Mouse (Mus musculus) neural tube, embryonic 10.5 days (tissue): Measurements from ENCODE around the gene Eif2b4.
"Not testable (repeated sequence)": the region's sequence is repeated elsewhere in the genome, so short reads cannot be mapped to it uniquely, and the experiment has no call there.

Experiments
- DNase-seq: peaks from one replicate; pipeline ENCODE4 v3.0.0-alpha.2; 2017; ENCODE audit warnings: low spot score; ENCODE audit errors: extremely low spot score

Gene Eif2b4

DNA sequence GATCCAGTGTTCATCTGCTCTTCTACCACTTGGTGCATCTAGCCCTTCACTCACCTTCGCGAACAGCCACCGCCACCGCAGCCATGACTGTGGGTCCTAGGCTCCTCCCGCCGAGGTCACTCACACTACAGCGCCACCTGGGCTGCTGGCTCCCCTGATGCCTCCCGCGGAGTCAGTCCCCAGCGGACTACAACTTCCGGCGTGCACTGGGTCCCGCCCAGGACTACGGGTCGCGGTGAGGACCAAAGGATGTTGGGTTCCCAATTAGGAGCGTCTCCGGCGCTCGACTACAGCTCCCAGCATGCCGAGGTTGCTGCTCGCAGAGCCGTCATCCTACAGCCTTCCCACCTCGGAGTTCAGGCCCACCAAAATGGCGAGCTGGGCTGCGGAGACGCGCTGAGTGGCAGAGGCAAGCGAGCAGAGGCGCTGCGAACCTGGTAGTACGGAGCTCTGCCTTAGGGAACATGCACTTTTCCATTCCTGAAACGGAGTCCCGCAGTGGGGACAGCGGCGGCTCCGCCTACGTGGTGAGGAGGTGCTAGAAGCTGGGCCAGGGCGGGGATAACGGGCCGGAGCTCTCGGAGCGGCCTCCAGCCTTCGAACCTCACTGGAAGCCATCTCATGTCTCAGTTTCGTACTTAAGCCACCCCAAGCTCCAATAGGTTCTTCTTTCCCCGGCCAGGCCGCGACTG lies at the start of gene Eif2b4, which contains the start of gene Snx17:
Eif2b4 (minus strand) TSS at position 492 of the 692 bp plus-strand sequence.
Snx17 (plus strand) TSS at position 289 of the 692 bp plus-strand sequence.
- peak; percentile 100 for DNase-seq

DNA sequence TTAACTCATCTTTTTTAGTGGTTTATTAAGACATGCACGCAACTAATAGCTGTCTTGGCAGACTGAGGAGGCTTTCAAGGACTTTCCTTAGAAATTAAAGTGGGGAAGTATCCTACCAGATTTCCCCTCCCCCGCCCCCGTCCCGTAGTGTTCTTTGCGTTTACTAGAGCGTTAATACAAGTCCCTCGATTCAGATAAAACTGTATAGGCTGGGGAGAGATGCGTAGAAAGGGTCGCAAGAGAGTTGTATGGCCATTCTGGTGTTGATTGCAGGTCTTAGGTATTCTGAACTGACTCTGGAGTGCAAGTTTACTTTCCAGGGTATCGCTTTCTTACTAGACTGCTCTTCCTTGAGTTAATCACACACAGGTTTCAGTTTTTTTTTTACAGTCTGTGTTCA lies 49.0 kb upstream of the Eif2b4 start:
- DNase-seq: no peak

DNA sequence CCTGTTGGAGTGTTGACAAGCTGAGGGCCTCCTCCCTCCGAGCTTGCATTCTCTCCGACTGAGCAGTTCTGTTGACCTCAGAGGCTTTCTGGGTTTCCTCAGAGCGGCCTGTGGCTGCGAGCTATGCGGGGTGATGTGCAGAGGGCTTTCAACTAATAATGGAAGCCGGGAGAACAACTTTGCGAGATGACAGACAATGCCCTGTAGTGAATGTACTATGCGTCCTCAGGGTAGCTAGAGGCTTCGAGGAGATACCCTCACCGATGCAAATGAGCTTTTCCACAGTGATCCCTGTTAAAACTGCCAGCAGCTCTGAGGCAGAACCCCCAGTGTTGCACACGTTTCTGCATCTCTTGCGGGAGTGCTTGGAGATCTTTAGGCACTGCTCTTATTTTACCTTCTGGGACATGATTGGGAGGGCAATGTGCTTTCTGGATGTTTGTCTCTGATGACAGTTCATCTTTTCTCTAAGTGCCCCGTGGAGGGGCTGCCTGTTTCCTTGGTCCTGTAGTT lies 48.3 kb upstream of the Eif2b4 start:
- DNase-seq: no peak

DNA sequence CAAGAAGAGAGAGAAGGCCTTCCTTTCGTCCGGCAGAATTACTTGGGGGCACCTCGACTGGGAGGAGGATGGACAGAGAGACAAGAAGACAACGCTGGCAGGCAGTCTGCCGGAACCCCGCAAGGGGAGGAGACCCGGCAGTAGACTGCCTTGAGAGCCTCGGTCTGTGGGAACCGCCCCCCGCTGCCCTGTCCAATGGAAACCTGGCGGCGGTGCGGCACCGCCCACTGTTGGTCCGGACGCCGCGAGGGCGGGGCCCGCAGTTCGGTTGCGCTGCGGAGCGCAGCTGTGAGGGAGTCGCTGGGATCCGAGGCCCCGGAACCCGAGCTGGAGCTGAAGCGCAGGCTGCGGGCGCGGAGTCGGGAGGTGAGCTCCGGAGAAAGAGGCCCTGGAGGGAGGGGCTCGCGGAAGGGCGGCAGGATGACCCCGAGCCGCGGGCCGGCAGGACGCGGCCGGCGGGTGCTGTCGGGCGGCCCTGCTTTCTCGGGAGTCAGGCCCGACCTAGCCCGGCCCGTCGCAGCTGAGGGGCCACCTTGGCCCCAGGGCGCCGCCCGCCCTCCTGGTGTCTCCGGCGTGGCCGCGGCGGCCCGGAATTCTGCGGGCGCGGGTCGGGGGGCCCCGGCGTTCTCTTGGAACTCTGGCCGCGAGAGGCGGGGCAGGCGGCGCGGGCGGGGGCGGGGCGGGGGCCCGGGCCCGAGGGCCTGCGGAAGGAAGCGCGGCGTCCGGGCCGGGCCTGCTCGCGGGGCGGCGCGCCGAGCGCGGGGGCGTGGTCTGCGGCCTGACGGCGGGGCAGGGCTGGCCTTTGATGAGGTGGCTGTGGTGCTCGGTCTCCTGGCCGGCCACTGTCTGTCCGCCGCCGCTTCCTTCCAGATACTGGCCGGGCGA lies 47.6 kb upstream of the Eif2b4 start, which contains the start of the genes Nrbp1 and Gm9970:
Nrbp1 (plus strand) TSS at position 228 of the 885 bp plus-strand sequence.
Gm9970 (minus strand) TSS at position 596 of the 885 bp plus-strand sequence.
- DNase-seq: peak; percentile 93

DNA sequence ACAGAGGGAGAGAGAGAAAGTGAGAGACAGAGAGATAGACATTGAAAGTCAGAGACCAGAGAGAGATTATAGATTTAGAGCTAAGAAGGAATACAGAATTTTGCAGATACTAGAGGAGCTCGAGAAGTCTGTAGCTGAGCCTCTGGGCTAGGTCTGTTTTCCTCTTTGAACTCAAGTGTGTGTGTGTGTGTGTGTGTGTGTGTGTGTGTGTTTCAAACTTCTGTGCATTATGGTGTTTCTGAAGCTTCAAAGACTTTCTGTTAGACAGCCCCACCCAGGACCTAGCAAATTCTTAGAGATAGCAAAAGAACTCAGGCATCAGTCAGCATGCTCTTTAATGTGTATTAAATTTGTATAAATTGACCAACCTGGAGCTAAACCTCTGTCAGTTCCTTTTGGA lies 33.4 kb upstream of the Eif2b4 start:
- no peak for DNase-seq

DNA sequence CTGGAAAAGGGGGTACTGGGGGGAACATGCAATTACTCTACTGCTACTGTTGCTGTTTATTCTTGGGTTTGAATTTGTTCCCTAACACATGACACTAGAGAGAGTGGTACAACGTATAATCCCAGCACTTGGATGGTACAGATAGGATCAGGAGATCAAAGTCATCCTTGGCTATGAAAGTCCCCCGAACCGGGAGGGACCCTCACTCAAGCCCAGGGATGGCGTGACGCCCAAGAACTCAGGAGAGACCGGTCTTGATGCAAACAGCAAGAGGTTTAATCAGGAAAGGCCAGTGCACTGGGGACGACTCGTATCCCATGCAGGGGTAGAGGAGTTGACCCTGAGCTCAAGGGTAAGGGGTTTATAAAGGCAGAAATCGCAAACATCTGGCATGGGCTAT lies 29.5 kb upstream of the Eif2b4 start:
- DNase-seq: no peak

DNA sequence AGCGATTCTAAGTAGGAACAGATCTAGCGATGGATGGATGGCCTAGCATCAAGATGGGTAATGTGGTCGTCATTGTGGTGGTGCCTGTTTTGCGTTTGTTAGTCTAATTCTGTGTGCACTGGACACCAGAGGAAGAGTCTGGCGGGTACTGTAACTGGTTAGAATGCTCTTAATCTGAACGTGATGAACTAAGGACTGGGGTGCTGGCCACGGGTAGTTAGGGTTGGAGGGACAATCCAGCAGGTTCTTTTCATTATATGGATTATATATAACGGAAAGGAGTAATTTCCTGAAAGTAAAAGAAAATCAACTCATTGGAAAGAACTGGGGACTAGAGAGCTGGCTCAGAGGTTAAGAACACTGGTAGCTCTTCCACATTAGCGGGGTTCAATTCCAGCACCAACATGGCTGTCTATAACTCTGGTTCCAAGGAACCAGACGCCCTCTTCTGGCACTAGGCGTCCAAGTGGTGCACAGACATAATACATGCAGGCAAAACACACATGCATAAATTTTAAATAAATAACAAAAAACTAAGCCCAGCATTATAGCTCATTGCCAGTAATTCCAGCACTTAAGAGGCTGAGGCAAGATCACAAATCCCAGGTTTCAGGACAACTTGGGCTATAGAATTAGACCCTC lies 28.2 kb upstream of the Eif2b4 start:
- DNase-seq: peak; percentile 30

DNA sequence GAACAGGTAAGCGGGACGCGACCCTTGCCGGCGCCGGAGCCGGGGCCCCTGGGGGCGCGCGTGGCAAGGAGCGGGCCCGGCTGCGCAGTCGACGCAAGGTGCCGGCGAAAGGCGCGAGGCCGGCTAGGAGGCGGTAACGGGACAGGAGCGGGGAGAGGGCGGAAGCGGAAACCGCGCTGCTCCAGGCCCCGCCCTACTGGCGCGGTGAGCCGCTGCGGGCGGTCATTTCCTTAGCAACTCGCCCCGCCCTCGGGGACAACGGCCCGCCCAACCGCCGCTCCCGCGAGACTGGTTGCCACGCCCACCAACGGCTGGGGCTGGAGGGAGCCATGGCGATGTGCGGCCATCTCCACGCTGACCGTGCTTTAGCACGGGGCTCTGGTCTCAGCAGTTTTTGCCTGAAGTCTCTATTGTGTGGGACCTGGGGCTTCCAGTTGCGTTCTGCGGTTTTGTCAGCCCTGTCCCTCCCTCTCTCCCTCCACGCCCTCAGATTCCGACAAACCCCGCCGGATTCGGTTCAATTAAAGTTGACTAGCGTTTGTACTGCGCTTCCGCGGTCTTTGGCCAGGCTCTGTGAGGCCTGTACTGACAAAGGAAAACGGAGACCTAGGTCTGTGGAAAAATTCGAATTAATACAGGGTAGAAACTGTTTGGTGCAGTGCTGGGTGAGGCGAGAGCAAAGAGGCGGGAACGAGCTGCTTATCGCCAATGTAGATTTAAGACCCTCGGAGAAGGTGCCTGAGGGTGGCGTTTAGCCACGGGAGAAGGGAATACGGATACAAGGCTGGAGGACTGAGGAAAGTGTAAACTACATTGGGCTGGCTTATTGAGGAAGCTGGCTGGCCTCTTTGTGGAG lies 27.4 kb upstream of the Eif2b4 start, which contains the start of gene Ppm1g:
Ppm1g (minus strand) TSS at position 240 of the 856 bp plus-strand sequence.
- peak; percentile 98 for DNase-seq

DNA sequence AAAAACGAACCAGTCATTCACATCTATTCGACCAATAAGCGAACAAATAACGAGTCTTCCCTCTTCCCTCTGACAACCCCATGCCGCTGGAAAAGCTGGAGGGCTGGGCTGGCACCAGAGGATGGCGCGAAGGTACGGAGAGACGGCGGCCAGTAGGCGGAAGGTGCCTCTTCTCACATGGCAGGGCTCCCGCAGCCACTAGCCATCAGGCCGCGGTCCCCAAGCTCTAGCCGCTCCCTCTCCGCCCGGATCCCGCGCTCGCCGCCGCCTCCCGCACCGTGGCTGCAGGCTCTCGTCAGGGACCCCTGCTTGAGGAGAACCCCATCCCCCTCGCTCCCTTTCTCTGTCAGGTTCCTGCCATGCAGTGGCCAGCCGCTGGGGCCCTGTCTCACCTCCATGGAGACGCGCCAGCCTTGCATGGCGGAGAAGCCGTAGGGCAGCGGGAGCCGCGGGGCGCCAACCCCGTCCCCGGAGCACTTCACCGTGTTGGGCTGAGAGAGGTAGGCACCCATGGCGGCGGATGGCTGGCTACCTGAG lies 26.7 kb upstream of the Eif2b4 start:
- no peak for DNase-seq

DNA sequence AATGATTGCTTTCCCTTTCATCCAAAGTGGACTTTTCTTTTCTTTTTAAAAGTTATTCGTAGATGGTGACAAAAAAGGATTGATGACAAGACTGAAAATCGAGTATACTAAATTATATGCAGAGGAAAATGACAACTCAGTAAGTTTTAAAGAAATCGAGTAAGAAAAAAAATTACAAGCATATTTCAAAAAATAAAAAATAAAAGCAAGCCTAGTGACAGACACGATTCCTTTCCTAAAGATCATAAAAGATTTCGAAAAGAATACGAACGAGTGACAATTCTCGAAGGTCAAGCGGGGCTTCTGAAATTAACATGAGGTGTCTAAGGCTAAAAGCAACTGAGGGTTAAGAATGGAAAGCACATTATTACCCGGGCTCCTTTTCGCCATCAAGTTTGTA lies 26.2 kb upstream of the Eif2b4 start:
- DNase-seq: no peak

DNA sequence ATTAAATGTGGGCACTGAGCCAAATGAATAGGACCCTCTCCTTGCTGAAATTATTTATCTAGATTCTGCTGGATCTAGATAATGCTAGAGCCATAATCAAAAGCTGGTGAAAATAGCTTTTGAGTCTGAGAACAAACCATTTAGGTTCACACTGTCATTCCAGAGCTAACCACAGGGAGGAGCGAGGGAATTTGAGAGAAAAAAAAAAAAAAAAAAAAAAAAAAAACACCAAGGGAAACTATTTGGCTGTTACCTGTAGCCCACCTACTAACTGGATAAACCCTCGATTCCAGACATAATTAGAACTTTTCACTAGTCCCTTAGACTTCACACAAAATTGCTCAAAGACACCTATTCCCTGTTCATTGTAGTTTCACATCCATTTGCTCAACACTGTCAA lies 25.8 kb upstream of the Eif2b4 start:
- no peak for DNase-seq

DNA sequence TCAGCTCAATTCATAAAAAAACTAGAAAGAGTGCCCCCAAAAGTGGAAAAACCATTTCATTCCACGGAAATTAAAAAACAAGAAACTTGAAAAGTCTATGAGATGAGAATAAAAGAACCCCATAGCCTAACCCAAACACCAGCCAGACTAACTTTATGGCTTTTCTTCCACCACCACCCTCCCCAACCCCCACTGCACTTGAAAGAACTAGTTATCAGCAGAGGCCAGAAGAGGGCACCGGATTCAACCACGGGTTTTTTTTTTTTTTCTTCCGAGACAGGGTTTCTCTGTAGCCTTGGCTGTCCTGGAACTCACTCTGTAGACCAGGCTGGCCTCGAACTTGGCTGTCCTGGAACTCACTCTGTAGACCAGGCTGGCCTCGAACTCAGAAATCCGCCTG lies 25.1 kb upstream of the Eif2b4 start:
- no peak for DNase-seq

DNA sequence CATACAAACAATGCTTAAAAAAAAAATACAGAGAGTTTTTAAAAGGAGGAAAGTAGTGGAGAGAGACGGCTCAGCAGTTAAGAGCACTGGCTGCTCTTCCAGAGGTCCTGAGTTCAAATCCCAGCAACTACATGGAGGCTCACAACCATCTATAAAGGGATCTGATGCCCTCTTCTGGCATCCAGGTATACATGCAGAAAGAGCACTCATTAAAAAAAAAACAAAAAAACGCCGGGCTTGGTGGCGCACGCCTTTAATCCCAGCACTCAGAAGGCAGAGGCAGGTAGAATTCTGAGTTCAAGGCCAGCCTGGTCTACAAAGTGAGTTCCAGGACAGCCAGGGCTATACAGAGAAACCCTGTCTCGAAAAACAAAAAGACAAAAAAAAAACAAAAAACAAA lies 23.3 kb upstream of the Eif2b4 start:
- DNase-seq: not testable (repeated sequence)

DNA sequence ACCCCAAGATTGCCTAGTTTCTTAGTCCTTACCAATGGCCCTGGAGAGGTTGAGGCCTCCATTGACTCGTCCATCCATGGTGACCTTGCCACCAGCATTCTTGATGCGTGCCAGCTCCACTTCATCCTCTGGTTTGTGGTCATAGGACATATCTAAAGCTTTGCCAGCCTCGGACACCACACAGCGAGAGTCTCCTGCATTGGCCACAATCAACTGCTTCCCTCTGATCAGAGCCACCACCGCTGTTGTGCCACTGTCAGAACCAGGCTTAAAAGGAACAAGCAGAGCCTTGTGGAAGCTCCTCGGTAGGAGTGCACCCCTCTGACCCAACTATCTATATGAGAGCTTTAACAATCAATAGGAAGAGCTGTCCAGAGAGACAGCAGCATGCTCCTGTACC lies 11.2 kb upstream of the Eif2b4 start:
- DNase-seq: no peak

DNA sequence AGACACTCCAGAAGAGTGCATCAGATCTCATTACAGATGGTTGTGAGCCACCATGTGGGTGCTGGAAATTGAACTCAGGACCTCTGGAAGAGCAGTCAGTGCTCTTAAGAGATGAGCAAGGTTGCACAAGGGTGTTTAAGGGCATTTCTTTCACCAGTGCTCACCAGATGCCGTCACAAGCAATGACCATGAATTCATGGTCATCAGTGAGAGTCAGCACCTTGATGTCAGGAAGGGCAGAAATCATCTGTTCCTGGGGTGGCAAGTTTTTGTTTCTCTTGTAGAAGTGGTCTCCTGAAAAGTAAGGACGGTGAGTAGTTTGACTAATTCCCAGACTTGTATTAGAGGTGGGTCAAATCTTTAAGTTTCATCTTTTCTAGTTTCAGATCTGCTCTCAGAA lies 10.6 kb upstream of the Eif2b4 start:
- no peak for DNase-seq

DNA sequence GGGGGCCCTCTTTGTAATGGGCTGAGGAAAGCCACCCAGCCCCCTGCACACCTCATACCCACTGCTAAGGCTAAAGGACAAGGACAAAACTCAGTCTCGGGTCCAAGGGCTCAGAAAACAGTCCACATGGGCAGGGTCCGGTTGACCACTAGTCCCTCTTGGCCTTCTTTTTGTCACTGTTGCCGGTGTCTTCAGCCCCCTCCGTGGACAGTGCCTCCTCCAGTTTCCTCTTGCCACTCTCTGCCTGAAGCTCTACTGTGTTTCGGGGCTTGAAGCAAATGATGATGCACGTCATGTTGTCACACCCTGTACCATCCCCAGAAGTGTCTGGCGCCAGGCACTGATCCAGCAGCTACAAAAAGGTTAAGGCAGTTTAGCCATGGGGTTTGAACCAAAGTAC lies 9.7 kb upstream of the Eif2b4 start:
- no peak for DNase-seq

DNA sequence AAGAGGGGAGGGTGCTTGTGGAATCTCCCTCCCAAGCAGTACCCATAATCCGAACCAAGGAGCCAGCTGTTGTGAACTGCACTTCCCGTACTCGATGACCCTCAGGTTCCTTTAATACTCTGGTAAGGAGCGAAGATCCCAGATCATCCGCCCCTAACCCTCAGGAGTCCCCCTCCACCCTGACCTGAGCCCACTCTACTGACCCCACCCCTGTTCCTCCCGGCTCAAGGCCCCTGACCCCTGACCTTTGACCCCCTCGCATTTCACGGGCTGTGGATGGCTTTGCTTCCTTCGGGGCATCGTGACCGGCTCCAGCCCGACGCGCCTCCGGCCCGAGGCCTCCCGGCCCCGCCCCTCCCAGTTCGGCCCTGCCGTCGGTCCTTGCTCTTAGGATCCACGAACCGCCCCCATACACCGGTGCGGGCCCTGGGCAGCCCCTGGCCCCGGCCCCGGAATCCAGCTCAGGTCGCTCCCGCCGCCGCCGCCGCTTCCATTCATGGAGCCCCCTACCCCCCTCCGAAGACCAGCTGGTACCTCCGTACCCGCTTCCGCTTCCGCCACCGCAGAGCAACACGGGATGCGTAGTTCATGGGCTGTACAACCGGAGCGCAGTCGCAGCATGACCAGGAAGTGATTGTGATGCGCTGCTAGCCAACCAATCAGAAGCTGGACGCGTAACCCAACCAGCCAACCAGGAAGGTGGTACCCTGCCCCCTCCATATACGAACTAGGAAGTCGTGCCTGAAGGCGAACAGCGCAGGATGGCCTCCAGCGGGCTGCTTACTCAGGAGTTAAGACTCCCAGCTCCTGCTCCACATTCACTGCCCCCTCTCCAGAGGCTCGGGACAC lies 8.7 kb upstream of the Eif2b4 start, which contains the start of gene Zfp513:
Zfp513 (minus strand) TSS at position 562 of the 849 bp plus-strand sequence.
- peak; percentile 96 for DNase-seq

DNA sequence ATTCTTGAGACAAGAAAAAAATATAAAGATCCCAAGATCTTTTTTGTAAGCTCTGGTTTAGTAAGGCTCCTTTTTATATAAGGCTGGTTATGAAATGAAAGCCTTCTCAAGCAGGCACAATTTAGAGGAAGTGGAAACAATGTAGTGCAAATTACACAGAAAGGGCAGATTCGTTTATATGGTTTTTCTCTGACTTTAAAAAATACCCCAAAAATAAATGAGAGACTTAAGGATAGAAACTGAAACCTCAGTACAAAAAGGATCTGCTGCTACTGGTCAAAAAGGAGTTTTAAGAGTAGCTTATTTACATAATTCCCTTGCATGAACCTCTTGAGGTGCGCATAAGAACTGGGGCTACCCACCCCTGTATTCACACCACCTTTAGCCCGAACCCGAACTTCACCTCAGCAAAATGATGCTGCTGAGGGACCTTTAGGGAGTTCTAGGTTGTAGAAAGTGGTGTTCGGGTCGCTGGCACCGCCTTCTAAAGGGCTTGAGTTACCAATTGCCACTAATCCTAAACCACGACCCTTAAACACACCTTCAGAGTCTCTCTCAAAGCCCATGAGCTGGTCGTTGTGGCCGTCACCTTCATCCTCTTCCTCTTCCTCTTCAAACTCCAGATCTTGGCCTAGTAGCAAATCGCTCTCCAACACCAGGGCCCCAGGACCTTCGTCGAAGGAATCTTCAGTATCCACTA lies 8.0 kb upstream of the Eif2b4 start:
- no peak for DNase-seq

DNA sequence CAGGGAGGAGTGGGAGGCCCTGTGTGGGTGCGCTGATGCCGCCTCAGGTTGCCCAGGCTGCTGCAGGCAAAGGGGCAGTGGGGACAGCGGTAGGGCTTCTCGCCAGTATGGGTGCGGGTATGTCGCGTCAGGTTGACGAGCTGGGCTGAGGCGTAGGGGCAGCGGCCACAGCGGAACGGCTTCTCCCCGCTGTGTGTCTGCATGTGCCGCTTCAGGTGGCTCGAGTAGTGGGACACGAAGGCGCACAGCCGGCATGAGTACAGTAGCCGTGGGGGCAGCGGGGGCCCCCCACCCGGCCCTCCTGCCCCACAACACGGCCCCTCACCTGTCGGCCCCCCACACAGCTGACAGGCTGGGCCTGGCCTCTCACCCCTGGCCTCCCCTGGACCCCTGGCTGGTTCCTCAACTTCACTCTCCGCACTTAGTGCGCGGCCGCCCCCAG lies 7.1 kb upstream of the Eif2b4 start:
- DNase-seq: no peak
